Mouse (Mus musculus) MEL (cell line): ENCODE data around the gene Wdr35.
"Not testable (repeated sequence)": the region's sequence is repeated elsewhere in the genome, so short reads cannot be mapped to it uniquely, and the experiment has no call there.

Source experiments
- CTCF ChIP-seq, 3 experiments: IDR thresholded peaks in 2 of 3; conservative IDR thresholded peaks in 1 of 3; 2 replicates each; pipeline ENCODE4 v1.5.1; 2011 to 2012; ENCODE audit warnings: low read length in 3 of 3, low read depth in 2 of 3, mild to moderate bottlenecking in 2 of 3, improper control_type of control experiment in 1 of 3, inconsistent platforms in 1 of 3, mixed read lengths in 1 of 3, moderate library complexity in 1 of 3; ENCODE audit not compliant: control insufficient read depth in 1 of 3, insufficient read depth in 1 of 3, poor library complexity in 1 of 3, severe bottlenecking in 1 of 3
- EP300 ChIP-seq, 2 experiments: IDR thresholded peaks; 2 replicates each; pipeline ENCODE4 v1.6.1; 2011; ENCODE audit warnings: improper control_type of control experiment in 2 of 2, low read length in 2 of 2, low read depth in 1 of 2, mild to moderate bottlenecking in 1 of 2
- ETS1 ChIP-seq: IDR thresholded peaks from 2 replicates; pipeline ENCODE4 v1.6.1; 2012; ENCODE audit warnings: low read depth, mild to moderate bottlenecking, inconsistent platforms, low read length, improper control_type of control experiment, moderate library complexity
- SIN3A ChIP-seq: IDR thresholded peaks from 2 replicates; pipeline ENCODE4 v1.6.1; 2012; ENCODE audit warnings: low read length, improper control_type of control experiment, inconsistent platforms
- USF1 ChIP-seq: IDR thresholded peaks from 2 replicates; pipeline ENCODE4 v1.6.1; 2014; ENCODE audit warnings: low read depth, mild to moderate bottlenecking, inconsistent platforms, low read length, improper control_type of control experiment, moderate library complexity

DNA sequence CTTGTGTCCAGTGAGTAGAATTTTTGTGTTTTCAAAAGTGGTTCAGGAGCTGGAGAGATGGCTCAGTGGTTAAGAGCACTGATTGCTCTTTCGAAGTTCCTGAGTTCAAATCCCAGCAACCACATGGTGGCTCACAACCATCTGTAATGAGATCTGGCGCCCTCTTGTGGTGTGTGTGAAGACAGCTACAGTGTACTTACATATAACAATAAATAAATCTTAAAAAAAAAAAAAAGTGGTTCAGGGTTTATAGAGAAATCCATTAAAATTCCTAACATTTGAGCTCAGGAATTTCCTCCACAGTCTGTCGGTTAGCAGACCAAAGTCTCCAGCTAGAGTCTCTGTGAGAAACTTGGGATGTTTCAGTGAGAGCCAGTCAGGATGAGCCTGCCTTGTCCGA, 37.5 kb upstream of the Wdr35 start:
- peak; percentile 12 to 38 (median 27); a peak in 4 of 6 replicates for TF ChIP-seq CTCF (IDR thresholded peaks at IDR 0.05 in 2 of 3, conservative IDR thresholded peaks at IDR 0.05 in 1 of 3; ENCODE audit: control insufficient read depth in 1 of 3, insufficient read depth in 1 of 3, low read depth in 2 of 3, low read length in 3 of 3, poor library complexity in 1 of 3, severe bottlenecking in 1 of 3)
- not testable (repeated sequence) for TF ChIP-seq ETS1; SIN3A; USF1; EP300 (IDR thresholded peaks at IDR 0.05; ENCODE audit: low read depth in 1 of 2, low read length in 2 of 2)
